Mouse (Mus musculus): ENCODE measurements at regions not wholly inside any gene's neighbourhood (a gene's known extent, or its start where the extent isn't known, plus 50 kb on each side); places are given as distances from the start of the nearest gene placed in this dataset.

DNA sequence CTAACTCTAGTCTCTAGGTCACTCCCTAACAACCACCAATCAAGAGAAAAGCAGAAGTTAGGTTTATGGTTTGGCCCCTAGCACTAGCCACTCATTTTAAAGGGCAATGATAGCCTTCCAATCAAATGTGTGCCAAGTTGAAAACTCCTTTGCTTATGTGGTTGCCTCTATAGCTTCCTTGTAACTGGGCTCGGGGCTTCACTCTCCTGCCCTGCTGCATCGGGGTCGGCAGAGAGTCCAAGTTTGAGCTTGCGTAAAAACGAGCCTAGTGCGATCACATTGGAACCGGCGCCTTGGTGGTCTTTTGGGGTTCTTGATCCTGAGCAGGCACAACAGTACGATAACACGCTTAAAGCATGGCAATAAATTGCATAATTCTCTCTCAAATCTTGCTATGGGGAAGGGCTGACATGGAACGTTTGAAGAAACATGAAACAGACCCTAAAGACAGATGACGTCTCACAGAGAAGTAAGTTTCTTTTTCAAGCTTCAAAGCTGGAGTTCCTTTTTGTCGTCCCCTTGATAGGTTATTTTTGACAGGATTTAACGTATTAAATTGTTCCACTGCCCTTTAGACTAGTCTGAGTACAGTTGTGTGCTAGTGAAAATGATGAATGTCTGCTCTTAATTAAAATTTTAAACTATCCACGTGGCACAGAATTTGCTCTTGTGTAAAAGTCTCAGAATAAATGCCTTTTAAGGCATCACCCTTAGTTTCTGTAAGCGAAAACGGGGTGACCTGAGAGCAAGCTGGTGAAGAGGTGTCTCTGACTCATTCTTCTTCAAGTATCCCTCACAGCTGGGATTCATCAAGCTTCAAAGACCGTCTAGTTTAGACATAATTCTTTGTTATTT, 52.0 kb downstream of the 4930426L09Rik start:
- peak; percentile 29 to 48 for DNase-seq (ENCODE audit: low spot score in 2 of 2)

DNA sequence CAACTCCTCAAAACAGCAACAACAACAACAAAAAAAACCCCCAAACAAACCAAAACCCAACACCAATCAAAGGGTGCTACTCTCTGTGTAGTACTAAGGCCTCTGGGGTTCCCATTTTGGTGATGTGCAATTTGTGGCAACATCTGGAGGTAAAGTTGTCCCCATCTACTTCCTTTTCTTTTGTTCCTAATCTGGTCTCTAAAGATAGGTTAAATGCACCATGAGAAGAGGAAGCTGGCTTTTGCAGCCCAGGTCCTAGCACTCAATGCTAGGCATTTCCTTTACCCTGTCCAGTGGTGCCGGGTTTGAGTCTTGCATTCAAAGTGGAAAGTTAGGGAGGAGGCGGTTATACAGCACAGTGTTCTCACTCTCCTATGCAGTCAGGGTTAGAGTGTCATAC, 57.4 kb downstream of the 4930426L09Rik start:
- DNase-seq (ENCODE audit: low spot score in 2 of 2): peak in 1 of 2 experiments; percentile 27

DNA sequence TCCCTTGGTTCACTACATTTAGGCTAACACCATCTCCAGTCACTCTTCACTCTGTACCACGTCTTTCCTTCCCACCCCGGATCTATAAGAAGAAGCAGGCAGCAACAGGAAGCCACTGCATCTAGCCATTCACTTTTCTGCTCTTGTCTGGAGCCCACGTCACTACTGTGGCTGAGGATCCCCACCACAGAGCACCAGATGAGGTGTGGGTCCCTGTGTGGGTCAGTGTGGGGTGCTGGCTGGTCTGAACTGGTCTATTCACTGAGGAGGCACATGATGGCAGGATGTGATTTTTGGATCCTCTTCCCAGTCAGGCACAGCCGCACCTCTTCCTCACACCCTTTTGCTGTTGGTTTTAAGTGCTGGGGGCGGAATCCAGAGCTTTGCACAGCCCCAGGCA, 59.7 kb downstream of the 4930426L09Rik start:
- DNase-seq (ENCODE audit: low spot score in 2 of 2): no peak

DNA sequence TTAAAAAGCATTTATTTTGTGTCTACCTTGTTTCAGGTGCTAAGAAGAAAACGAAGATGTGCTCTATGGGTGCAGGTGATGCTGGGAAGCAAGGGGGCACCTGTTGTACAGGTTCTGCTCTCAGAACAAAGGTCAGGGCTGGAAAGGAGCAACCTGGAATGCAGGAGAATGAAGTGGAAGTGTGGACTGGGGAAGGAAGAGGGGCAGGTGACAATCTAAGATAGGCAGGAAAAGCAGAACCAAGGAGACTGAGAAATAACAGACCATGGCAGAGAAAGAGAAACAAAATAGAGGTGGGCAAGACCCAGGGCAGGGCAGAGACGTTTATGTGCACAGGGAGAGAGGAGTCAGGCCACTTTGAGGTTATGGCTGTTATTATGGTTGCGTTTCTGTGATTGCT, 60.6 kb downstream of the 4930426L09Rik start:
- no peak for DNase-seq (ENCODE audit: low spot score in 2 of 2)

DNA sequence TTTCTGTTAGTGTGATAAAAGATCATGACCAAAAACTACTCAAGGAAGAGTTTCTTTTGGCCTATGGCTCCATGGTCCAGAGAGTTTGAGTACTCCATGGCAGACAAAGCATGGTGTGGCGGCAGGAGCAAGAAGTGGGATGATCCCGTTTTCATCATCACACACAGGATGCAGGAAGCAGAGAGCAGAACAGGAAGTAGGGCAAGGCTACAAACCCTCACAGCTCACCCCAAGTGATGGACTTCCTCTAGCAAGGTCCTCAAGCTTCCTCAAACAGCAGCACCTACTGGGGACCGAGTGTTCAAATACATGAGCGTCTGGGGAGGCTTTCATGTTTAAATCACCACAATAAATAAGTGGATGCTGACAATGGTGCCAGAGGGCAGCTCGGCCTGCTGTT, 61.1 kb downstream of the 4930426L09Rik start:
- peak; percentile 33 to 52 for DNase-seq (ENCODE audit: low spot score in 2 of 2)

DNA sequence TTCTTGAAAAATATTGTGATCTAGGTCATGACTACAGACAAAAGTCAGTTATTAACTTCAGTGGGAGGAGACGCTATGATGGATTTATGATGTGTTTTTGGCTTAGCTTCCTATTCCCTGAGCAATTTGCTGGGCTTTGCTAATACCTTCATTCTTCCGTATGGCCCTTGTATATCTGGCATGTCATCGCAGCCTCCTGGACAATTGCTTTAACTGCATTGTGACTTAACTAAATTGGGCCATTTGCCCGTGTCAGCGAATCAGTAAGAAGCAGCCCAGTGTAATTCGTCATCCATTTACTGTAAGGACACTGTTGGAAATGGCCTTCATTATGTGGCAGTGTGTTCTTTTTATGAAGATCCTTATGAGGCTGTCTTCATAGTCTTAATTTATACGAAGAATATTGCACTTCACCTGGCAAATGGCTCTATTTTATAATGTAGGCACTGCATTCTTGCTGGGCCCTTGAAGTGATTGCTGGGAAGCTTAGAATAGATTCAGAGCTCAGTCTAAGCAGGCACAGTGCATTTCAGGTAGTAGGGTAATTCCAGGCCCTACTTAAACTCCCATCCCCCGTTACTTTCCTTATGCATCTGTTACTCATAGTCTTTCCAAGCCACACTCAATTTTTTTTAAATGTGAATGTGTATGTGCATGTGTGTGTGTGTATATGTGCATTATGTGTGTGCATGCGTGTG, 62.2 kb downstream of the 4930426L09Rik start:
- DNase-seq (ENCODE audit: low spot score in 2 of 2): no peak

DNA sequence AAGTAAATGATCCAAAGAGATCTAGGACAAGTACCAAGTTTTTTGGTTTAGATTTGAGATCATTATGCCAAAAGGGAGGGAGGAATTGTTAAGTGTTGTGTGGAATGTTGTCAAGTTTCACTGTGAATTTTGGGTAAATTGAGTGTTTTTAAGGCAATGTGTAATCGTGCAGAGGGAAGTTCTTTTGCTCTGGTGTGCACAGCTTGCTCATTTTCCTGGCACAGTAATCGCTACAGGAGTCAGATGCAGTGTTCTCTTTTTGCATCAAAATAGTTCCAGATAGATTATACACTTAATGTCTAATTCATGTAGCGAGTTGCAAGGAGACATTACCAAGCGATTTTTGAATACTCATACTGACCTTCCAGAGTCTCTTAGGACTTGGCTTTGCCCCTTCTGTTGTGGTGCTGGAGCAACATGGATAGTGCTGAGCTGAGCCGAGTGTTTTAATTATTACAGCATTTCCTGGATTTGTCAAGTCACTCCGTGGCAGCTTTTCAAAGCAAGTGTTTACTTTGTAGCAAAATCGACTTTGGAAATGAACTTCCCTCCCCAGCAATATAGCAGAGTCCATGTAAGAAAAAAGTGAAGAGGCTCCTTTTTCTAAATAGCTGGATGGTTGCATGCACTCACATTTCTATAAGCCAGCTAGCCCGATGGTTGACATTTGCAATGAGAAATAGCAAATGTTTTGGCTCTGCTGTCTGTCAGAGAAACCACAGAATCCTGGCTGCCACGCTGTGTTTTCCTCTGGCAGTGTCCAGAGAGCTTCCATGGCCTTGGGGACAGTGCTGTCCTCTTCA, 66.6 kb downstream of the 4930426L09Rik start:
- DNase-seq (ENCODE audit: low spot score in 2 of 2): no peak

DNA sequence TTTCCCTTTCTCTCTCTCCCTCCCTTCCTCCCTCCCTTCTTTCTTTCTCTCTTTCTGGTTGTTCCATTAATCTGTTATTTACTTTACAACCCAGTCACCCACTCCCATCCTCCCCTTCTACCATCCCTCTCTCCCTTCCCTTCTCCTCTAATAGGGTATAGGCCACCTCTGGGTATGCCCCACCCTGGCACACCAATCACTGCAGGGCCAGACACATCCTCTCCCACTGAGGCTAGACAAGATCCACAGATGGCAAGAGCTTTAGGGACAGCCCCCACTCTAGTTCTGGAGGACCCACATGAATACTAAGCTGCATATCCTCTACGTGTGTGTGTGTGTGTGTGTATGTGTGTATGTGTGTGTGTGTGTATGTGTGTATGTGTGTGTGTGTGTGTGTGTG, 67.4 kb downstream of the 4930426L09Rik start:
- DNase-seq (ENCODE audit: low spot score in 2 of 2): no peak

DNA sequence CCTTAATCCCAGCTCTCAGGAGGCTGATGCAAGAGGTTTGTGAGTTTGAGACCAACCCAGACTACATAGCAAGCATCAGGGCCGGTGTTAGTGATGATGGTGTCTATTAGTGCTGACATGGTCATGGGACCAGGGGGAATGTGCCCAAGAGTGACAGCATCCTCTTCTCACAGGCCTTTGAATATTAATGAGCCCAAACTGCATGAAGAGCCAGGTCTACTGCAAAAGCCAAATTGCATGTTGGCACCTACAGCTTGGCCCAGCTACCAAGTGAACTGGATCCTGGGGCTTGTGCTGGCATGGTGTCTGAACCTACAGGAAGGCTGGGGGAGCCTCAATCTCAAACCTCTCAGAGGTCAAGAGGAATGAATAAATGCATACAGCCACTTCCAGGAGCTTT, 70.0 kb downstream of the 4930426L09Rik start:
- DNase-seq (ENCODE audit: low spot score in 2 of 2): no peak

DNA sequence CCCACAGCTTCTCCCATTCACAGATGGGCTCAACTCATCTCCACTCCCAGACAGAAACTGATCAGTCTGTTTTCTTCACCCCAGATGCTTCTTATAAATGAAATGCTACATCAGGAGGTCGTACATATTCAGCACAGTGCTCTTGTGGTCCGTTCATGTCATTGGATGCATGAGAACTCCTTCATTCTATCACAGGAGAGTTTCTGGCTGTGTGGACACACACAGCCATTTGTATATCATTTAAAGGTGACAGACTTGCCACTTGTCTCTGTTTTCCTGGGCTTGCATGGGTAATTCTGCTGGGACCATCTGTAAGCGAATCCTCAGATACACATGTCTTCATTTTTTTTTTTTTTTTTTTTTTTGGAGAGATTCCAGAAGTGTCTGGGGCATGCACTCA, 85.7 kb downstream of the 4930426L09Rik start:
- DNase-seq (ENCODE audit: low spot score in 2 of 2): no peak

DNA sequence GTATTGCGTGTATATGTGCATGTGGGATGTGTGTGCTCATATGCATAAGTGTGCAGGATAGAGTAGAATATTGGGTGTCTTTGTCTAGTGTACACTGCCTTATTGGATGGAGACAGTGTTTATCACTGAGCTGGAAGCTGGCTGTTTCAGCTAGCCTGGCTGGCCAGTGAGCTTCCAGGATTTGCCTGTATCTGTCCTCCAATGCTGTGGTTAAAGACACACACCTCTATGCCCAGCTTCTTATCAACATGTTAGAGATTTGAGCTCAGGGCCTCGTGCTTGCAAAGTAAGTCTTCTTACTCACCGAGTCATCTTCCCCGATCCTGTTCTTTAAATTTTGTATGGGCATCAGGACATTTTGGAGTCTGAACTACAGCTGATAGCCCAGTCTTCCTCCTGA, 87.0 kb downstream of the 4930426L09Rik start:
- no peak for DNase-seq (ENCODE audit: low spot score in 2 of 2)

DNA sequence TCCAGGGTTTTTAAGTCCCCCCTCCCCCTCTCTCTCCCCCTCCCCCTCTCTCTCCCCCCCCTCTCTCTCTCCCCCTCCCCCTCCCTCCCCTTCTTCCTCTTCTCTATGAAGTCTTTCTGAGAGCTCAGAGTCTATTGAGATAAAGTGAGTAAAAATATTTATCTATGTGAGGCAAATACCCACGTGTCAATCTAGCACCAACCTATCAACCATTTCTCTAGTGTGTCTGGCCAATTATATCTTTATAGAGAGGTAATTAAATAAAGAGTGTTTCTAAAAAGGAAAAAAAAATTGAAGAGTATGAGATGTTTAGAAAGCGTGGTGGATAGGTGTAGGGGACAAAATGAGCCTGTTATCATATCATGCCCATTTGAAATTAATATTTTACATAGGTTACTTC, 88.0 kb downstream of the 4930426L09Rik start:
- DNase-seq (ENCODE audit: low spot score in 2 of 2): no peak

DNA sequence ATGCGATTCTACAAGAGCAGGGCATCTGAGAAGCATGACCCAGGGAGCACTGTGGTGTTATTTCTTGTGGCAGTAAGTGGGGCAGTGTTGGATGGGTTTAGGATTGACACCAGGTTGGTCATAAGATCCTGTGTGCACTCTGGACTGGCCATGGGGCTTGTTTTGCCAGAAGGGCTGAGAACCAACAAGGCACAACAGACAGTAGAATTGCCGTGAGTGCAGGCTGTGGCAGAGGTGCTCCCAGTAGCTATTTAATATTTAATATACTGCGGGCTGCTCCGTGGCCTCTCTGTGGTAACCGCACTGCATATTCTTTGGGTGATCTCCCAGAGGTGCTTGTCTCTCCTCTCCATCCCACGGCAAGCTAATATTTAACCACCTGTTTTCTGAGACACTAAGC, 88.5 kb downstream of the 4930426L09Rik start:
- DNase-seq (ENCODE audit: low spot score in 2 of 2): no peak

DNA sequence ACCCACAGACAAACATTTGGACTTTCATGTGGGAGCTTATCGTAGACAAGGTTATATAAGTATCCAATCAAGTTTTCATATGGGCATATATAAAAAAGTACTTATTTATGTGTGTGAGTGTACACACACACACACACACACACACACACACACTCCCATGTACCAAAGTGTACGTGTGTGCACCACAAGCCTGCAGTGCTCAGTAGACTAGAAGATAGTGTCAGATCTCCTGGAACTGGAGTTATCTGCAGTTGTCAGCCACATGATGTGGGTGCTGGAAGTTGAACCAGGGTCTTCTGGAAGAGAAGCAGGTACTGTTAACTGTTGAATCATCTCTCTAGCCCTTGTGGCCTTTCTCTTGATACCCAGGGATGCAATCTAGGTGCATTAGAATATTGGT, 99.7 kb upstream of the Armc3 start:
- no peak for DNase-seq (ENCODE audit: low spot score in 2 of 2)

DNA sequence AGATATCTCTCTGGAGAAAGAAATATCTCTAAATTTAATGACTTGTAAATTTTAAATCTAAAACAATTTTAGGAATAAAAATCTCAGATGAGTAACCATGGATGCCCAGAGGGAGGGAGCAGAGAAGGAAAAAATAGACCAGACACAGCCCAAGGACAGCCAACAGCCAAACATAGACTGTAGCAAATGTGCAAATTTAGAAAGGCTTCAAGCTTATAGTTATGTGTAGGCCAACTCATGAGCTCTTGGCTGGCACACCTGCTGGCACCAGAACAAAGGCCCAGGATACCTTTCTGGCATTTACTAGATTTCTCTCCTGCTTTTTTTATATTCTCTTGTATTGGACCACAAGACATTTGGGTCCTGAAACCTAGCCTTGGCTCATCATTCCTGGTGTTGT, 90.3 kb upstream of the Armc3 start:
- DNase-seq (ENCODE audit: low spot score in 2 of 2): no peak

DNA sequence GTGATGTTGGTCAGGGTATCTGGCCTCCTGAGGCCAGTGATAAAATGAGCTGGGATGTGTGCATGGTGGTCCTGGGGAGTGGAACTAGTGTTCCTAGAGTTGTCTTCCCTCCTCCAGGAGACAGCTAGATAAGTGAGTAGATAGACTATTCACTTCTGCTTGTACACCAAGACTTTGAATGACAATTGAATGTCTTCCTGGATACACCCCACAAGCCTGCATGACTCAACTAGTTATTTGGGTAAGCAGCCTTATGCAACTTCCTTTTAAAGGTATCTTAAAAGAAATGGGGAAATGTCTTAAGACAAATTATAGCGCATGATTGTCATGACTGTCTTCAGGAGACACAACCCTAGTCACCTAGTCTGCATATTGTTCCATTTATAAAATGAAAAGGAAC, 79.2 kb upstream of the Armc3 start:
- DNase-seq (ENCODE audit: low spot score in 2 of 2): peak in 1 of 2 experiments; percentile 25

DNA sequence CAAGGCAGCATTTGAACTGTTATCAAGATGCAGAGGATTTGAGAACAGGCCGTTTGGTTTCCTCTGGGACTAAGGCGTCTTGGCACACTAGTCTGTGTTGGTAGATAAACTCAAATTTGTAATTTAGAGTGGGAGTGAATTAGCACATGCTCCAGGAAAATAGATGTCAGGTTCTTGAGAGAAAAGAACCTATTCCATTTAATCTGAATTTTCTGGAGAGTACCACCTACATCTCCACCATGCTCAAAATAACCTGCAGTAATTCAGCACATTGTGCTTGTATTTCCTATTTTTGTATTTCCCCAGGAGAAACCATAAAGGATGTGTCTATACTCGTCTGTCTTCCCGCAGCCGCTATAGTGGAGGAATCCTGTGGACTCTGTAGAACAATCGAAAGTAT, 66.2 kb upstream of the Armc3 start:
- no peak for DNase-seq (ENCODE audit: low spot score in 2 of 2)

DNA sequence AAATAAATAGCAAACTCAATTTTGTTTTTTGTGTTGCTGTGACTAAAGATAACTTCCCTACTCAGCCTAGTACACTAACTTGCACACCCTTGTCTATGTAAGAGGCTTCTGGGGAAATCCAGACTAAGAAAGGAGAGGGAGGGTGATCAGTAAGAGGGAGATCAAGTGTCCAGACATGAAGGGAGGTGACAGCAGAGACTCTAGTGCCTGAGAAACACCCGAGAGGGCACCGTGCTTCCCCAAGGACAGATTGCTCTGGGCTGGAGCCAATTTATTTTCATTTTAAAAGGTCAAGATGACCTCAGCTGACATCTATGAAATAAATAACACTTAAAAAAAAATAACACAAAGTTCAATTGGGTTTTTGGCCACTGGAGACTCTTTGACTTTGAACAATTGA, 56.5 kb upstream of the Armc3 start:
- no peak for DNase-seq (ENCODE audit: low spot score in 2 of 2)

DNA sequence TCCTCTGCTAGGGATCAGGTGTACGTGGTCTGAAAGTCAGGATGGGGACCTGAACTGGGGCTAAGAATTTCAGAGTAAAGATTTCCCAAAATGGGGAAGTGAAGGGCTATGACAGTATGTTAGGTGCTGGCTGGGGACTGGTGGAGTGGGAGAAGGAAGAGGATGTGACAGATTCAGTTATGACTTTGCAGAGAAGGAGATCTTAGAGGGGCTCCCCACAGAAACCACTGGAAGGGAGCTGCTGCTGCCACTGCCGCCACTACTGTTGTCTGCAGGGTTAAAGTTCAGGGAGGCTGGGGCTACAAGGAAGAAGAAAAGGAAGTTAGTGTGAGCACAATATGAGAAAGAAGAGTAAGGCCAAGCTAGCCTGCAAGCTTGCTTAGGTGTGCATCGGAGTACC, 53.7 kb upstream of the Armc3 start:
- no peak for DNase-seq (ENCODE audit: low spot score in 2 of 2)

DNA sequence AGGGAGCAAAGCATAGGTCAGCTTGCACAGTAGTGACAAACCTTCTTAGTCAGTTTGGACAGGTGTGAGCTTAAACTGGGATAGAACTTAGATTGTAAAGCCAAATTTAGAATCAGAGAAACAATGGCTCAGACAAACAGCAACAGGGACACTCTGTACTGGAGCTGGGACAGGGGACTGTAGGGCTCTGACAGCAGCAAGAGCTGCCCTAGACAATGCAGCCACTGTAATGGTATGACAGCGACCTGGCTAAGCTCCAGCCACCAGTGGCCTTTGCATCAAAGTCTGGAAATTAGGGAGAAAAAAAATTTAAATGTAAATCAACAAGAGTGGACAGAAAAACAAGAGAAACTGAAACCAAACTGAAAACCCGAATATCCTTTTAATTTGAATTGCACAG, 53.2 kb upstream of the Armc3 start:
- no peak for DNase-seq (ENCODE audit: low spot score in 2 of 2)

DNA sequence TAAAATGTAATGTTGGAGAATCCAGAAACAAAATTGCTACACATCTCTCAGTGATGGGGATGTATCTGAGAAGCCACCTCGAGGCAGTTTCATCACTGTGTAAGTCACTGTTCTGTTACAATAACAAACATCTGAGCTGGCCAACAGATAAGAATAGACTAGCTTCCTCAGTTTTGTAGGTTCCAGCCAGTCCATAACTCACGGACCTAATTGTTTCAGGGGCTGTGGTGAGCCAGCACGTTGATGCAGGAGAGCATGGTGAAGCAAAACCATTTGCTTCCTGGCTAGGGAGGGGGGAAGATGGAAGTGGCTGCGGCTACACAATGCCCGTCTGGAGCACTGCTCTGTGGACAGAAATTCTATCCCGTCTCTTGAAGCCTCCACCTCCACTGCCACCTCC, 52.8 kb upstream of the Armc3 start:
- no peak for DNase-seq (ENCODE audit: low spot score in 2 of 2)

DNA sequence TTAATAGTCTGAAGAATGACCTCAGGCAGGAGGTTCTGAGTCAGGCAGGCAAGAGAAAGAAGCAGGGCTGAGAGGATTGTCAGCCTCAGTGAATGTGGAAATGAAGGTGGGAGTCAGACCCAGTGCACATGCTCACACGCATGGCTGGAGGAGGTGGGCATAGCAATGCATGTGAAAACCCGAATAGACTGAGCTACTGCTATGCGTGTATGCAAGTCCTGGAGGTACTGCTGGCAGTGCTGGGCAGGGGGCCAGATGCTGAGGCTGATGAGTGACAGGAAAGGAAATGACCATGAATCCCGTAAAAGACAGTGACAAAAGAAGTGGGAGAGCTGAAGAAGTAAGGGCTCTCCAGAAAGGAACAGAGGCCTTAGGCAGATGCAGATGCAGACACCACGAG, 50.3 kb upstream of the Armc3 start:
- DNase-seq (ENCODE audit: low spot score in 2 of 2): no peak
